In genomic region chr3:87131694-87132347, GRCm38 (mm10) we compare ENCODE assay signal across 16 mouse cellular contexts. TPM values are rescaled to one million over a fixed set of nuclear protein-coding genes. Genes with fewer than 3 reads are reported as not detected.
DNase-seq lines count a peak whose midpoint lies in the region; ATAC-seq and TF ChIP-seq lines count a peak whose summit lies in the region.
"Had no signal": no experiment of that assay in that cellular context is flagged by ENCODE, and none has a peak within 500 bp of the region (broad histone marks: within the 10 kb centered on the region; RNA-seq: fewer than 3 reads in every experiment).

No protein-coding gene starts in this region.

- TF ChIP-seq CTCF in liver, postnatal 0 days (IDR thresholded peaks at IDR 0.05; ENCODE audit: low read depth) = no peak

- peak overlapping the region; percentile 19 to 41; a peak in 3 of 4 replicates for H3K27ac ChIP-seq in heart, embryonic 14.5 days (replicated peaks in 1 of 2; ENCODE audit: control insufficient read depth in 1 of 2, insufficient read depth in 1 of 2, low read depth in 2 of 2, low read length in 2 of 2)
- no peak overlapping the region for H3K27ac ChIP-seq in liver, postnatal 0 days (ENCODE audit: low read depth)
- H3K27ac ChIP-seq in liver, embryonic 11.5 days (ENCODE audit: low read depth, low read length) = no peak overlapping the region
- H3K27ac ChIP-seq: layer of hippocampus, adult 2 months; liver, embryonic 13.5 days; macrophage had no signal

- no peak overlapping the region for H3K4me2 ChIP-seq in heart, embryonic 14.5 days (ENCODE audit: low read length)
- H3K4me2 ChIP-seq in liver, postnatal 0 days (ENCODE audit: low read depth, low read length) = peak overlapping the region; percentile 23; the same call in 1 of the 2 replicates
- no peak overlapping the region for H3K4me2 ChIP-seq in liver, embryonic 11.5 days
- H3K4me2 ChIP-seq: liver, embryonic 13.5 days had no signal

- no peak for TF ChIP-seq EP300 in liver, postnatal 0 days (IDR thresholded peaks at IDR 0.05; ENCODE audit: low read depth)

- H3K36me3 ChIP-seq in heart, embryonic 14.5 days (ENCODE audit: control insufficient read depth, insufficient read depth, low read length) = peaks cover 21% of the 10 kb centered on the region
- no peaks in the 10 kb centered on the region for H3K36me3 ChIP-seq in liver, postnatal 0 days (replicated peaks; ENCODE audit: insufficient read depth, low read length)
- H3K36me3 ChIP-seq in liver, embryonic 11.5 days (ENCODE audit: control insufficient read depth, insufficient read depth, low read length) = no peaks in the 10 kb centered on the region
- H3K36me3 ChIP-seq: liver, embryonic 13.5 days had no signal

- no peak overlapping the region for H3K4me3 ChIP-seq in heart, embryonic 14.5 days (ENCODE audit: control insufficient read depth in 1 of 2, insufficient read depth in 1 of 2, low read depth in 1 of 2, low read length in 2 of 2)
- H3K4me3 ChIP-seq in liver, postnatal 0 days (ENCODE audit: low read depth, low read length) = no peak overlapping the region
- no peak overlapping the region for H3K4me3 ChIP-seq in liver, embryonic 11.5 days (ENCODE audit: low read depth, low read length)
- H3K4me3 ChIP-seq: erythroblast, embryonic 14.5 days; layer of hippocampus, adult 2 months; liver, embryonic 13.5 days had no signal

- 40% methylated on average over 11 of the region's 11 CpGs for WGBS in heart, embryonic 14.5 days
- WGBS in liver, postnatal 0 days (ENCODE audit: insufficient replicate concordance) = 44% methylated on average over 11 of the region's 11 CpGs
- WGBS in liver, embryonic 11.5 days = 53% methylated on average over 11 of the region's 11 CpGs

- intact Hi-C loops in heart, postnatal 25 days (cut with DNase I) = no loop called here

- no peaks in the 10 kb centered on the region for H3K9me3 ChIP-seq in heart, embryonic 14.5 days (ENCODE audit: control insufficient read depth, low read length)
- no peaks in the 10 kb centered on the region for H3K9me3 ChIP-seq in liver, postnatal 0 days (ENCODE audit: low read length)
- no peaks in the 10 kb centered on the region for H3K9me3 ChIP-seq in liver, embryonic 11.5 days (ENCODE audit: control insufficient read depth, low read length)
- H3K9me3 ChIP-seq: liver, embryonic 13.5 days had no signal

- H3K27me3 ChIP-seq in heart, embryonic 14.5 days (ENCODE audit: control insufficient read depth, insufficient read depth, low read length) = no peaks in the 10 kb centered on the region
- no peaks in the 10 kb centered on the region for H3K27me3 ChIP-seq in liver, postnatal 0 days (ENCODE audit: insufficient read depth, low read length)
- no peaks in the 10 kb centered on the region for H3K27me3 ChIP-seq in liver, embryonic 11.5 days (replicated peaks; ENCODE audit: control insufficient read depth, insufficient read depth, low read length)
- H3K27me3 ChIP-seq: liver, embryonic 13.5 days had no signal

- ATAC-seq in heart, embryonic 14.5 days (ENCODE audit: insufficient number of reproducible peaks, insufficient read depth, low FRiP score, low read depth) = no peak
- ATAC-seq in liver, postnatal 0 days = peak; percentile 58
- no peak for ATAC-seq in liver, embryonic 11.5 days (replicated peaks; ENCODE audit: low FRiP score)
- ATAC-seq: midbrain, embryonic 16.5 days had no signal

- DNase-seq in cerebellum, postnatal 10 days = peak; percentile 34 to 49
- DNase-seq in cerebellum, adult 9-10 months = no peak
- no peak for DNase-seq in heart, postnatal 25 days (ENCODE audit: low spot score)
- DNase-seq in liver, postnatal 0 days = no peak
- DNase-seq in liver, embryonic 11.5 days (ENCODE audit: low spot score) = no peak
- peak; percentile 50 for DNase-seq in heart, postnatal 4 days
- DNase-seq in ovary, postnatal 14 days (ENCODE audit: low spot score) = no peak
- DNase-seq: adrenal gland, postnatal 36 days; gastrocnemius, postnatal 25 days; liver, embryonic 13.5 days; thymus, postnatal 14 days had no signal

- H3K9ac ChIP-seq in heart, embryonic 14.5 days (ENCODE audit: low read length) = no peak overlapping the region
- no peak overlapping the region for H3K9ac ChIP-seq in liver, postnatal 0 days (replicated peaks)
- H3K9ac ChIP-seq in liver, embryonic 11.5 days (ENCODE audit: low read depth, low read length) = no peak overlapping the region
- H3K9ac ChIP-seq: liver, embryonic 13.5 days had no signal

- H3K4me1 ChIP-seq in heart, embryonic 14.5 days (ENCODE audit: control insufficient read depth in 2 of 2, insufficient read depth in 2 of 2, low read length in 2 of 2) = peaks cover 16 to 31% of the 10 kb centered on the region in 2 experiments
- peaks cover 12% of the 10 kb centered on the region for H3K4me1 ChIP-seq in liver, postnatal 0 days (ENCODE audit: insufficient read depth)
- peaks cover 2% of the 10 kb centered on the region; the same call in 1 of the 2 replicates for H3K4me1 ChIP-seq in liver, embryonic 11.5 days (replicated peaks; ENCODE audit: control insufficient read depth, insufficient read depth, low read length)

RNA-seq across cellular contexts. Expression of gene Kirrel, which starts 42.7 kb away (rescaled TPM):
- 6.1 and 7.3 TPM in 2 replicates for polyA plus RNA-seq in heart, embryonic 14.5 days (2014; fragmentation: Nextera tagmentation; extraction: Ambion mirVana)
- total RNA-seq in heart, postnatal 25 days (2021) = 1 to 10 TPM; 7.1 to 8.4 TPM
- polyA plus RNA-seq in liver, postnatal 0 days (2015; fragmentation: Nextera tagmentation; extraction: Ambion mirVana) = 0.67 and 0.73 TPM in 2 replicates
- 3.6 and 4.1 TPM in 2 replicates for polyA plus RNA-seq in liver, embryonic 11.5 days (2014; fragmentation: Nextera tagmentation; extraction: Ambion mirVana)
- 10 to 100 TPM; 19.5 to 19.6 TPM for total RNA-seq in heart, postnatal 4 days (2021)
- polyA plus RNA-seq: erythroblast, embryonic 14.5 days; macrophage had no signal

Comparison
In these comparisons a context has a peak if more than half of its experiments do, and no peak if none do; other contexts are left out.
1. DNase-seq: peak in cerebellum, postnatal 10 days (2 of 2) and heart, postnatal 4 days (single experiment); none in cerebellum, adult 9-10 months (single experiment), heart, postnatal 25 days (single experiment), liver, postnatal 0 days (single experiment), liver, embryonic 11.5 days (single experiment) and ovary, postnatal 14 days (single experiment).
2. H3K27ac ChIP-seq: peak in heart, embryonic 14.5 days (2 of 2); none in liver, postnatal 0 days (single experiment) and liver, embryonic 11.5 days (single experiment).